Mouse (Mus musculus): Measurements from ENCODE around the gene Foxd1. TPM values are rescaled to one million over a fixed set of nuclear protein-coding genes. Genes with fewer than 3 reads are reported as not detected.

Gene Foxd1
- total RNA-seq (2012; rRNA removed) (not detected in 2 replicates), total RNA-seq (2014; rRNA removed) (not detected in 2 replicates), polyA plus RNA-seq (2012; ENCODE audit: insufficient read length, low read depth) (not detected in 2 replicates)

DNA sequence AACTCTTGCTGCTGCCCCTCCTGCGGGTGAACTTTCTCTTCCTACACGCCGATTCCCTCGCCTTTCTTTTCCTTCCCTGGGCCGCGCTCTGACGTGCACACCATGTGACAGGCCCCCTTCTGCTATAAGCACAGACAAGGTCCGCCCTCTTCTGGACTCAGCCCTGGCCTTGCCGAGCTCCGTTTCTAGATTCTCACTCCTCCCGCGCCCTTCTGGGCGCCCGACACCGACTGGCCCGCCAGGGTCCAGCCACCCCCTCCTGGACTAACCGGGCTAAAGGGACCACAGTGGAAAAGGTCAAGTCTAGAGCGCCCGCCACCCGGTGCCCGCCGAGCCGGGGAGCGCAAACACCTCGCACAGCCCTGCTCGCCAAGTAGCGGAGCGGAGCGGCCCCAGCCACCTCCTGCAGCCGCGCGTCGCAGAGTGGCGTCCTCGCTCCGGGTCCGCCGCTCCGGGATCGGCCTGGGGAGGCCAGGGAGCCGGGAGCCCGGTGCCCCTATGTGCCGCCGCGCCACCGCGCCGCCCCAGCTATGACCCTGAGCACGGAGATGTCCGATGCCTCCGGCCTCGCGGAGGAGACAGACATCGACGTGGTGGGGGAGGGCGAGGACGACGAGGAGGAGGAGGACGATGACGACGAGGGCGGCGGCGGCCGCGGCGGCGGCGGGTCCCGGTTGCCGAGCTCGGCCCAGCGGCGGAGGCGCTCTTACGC lies at the start of gene Foxd1:
TSS of gene Foxd1 (plus strand) at position 153 of the 712 bp plus-strand sequence.
- no peak within 1 kb of the TSS for H3K4me2 ChIP-seq (ENCODE audit: insufficient read depth, low read depth, poor library complexity, severe bottlenecking)
- H3K36me3 ChIP-seq (replicated peaks in 1 of 2; ENCODE audit: control insufficient read depth in 1 of 2, insufficient read depth in 1 of 2, low read length in 1 of 2) = no peaks in the 10 kb centered on the region
- peaks cover 4 to 12% of the 10 kb centered on the region in 2 experiments for H3K4me1 ChIP-seq (ENCODE audit: control insufficient read depth in 1 of 2, insufficient read depth in 2 of 2)
- dilution Hi-C loops (cut with MboI; ENCODE audit: extremely low pct_ligation_motif_present, extremely low pct_unique_long_range_greater_than_20kb, low sequenced_read_pairs) = no loop called here
- DNase-seq (ENCODE audit: extremely low read depth) = no peak
- H3K4me3 ChIP-seq (replicated peaks in 1 of 3; ENCODE audit: low read depth in 2 of 3, low read length in 2 of 3, poor library complexity in 1 of 3) = no peak within 1 kb of the TSS
- H3K9me3 ChIP-seq (replicated peaks; ENCODE audit: low read length) = peaks cover 16% of the 10 kb centered on the region
- H3K79me2 ChIP-seq (replicated peaks; ENCODE audit: control insufficient read depth, extremely low read depth, insufficient read depth, poor library complexity, severe bottlenecking) = no peaks in the 10 kb centered on the region
- no peaks in the 10 kb centered on the region for H3K27me3 ChIP-seq (replicated peaks)
- no peak for TF ChIP-seq SMC3 (IDR thresholded peaks at IDR 0.05; ENCODE audit: low read depth, low read length)
- no peak for TF ChIP-seq CTCF (conservative IDR thresholded peaks at IDR 0.05 in 1 of 2, IDR thresholded peaks at IDR 0.05 in 1 of 2; ENCODE audit: low read depth in 2 of 2, low read length in 2 of 2)
- no peak for TF ChIP-seq MAFK (IDR thresholded peaks at IDR 0.05; ENCODE audit: insufficient replicate concordance, low read length)
- no peak for TF ChIP-seq ZMIZ1 (IDR thresholded peaks at IDR 0.05; ENCODE audit: low read depth, low read length)
- in situ Hi-C loops (cut with MboI; ENCODE audit: low pct_ligation_motif_present, low pct_unique_long_range_greater_than_20kb, low sequenced_read_pairs) = no loop called here
- no peak within 1 kb of the TSS for H3K27ac ChIP-seq (ENCODE audit: insufficient read depth, low read depth)
- H3K9ac ChIP-seq (ENCODE audit: insufficient read depth, low read depth) = no peak within 1 kb of the TSS

DNA sequence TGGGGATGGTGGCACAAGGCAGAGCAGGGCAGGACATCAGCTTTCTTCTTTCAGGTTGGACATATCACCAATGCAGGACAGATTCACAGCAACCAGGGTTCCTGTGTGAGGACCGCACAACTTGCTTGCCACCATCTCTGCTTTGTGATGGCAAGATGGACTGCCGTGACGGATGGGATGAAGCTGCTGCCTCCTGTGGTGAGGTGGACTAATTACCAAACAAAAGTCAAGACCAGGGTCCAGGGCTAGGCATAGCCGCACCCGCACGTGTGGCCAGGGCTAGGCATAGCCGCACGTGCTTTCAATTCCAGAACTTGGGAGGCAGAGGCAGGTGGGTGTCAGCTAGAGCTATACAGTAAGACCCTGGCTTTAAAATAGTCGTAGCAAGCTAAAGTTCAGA lies 48.8 kb upstream of the Foxd1 start:
- no peak overlapping the region for H3K9ac ChIP-seq (ENCODE audit: insufficient read depth, low read depth)
- peak in 1 of 2 experiments; percentile 13; a peak in 1 of 4 replicates for TF ChIP-seq CTCF (conservative IDR thresholded peaks at IDR 0.05 in 1 of 2, IDR thresholded peaks at IDR 0.05 in 1 of 2; ENCODE audit: low read depth in 2 of 2, low read length in 2 of 2)
- TF ChIP-seq PAX5 (IDR thresholded peaks at IDR 0.05; ENCODE audit: low read length) = no peak
- H3K4me3 ChIP-seq (replicated peaks in 1 of 3; ENCODE audit: low read depth in 2 of 3, low read length in 2 of 3, poor library complexity in 1 of 3) = no peak overlapping the region
- in situ Hi-C loops (cut with MboI; ENCODE audit: low pct_ligation_motif_present, low pct_unique_long_range_greater_than_20kb, low sequenced_read_pairs) = no loop called here
- no peak for DNase-seq (ENCODE audit: extremely low read depth)
- H3K36me3 ChIP-seq (replicated peaks in 1 of 2; ENCODE audit: control insufficient read depth in 1 of 2, insufficient read depth in 1 of 2, low read length in 1 of 2) = peaks cover 14 to 31% of the 10 kb centered on the region in 2 experiments
- 0 out of 2 replicates have a peak, but pooled peaks cover 5% of the 10 kb centered on the region for H3K79me2 ChIP-seq (replicated peaks; ENCODE audit: control insufficient read depth, extremely low read depth, insufficient read depth, poor library complexity, severe bottlenecking)
- no peaks in the 10 kb centered on the region for H3K27me3 ChIP-seq (replicated peaks)
- dilution Hi-C loops (cut with MboI; ENCODE audit: extremely low pct_ligation_motif_present, extremely low pct_unique_long_range_greater_than_20kb, low sequenced_read_pairs) = no loop called here
- peaks cover 10 to 45% of the 10 kb centered on the region in 2 experiments for H3K4me1 ChIP-seq (ENCODE audit: control insufficient read depth in 1 of 2, insufficient read depth in 2 of 2)
- no peak overlapping the region for H3K4me2 ChIP-seq (ENCODE audit: insufficient read depth, low read depth, poor library complexity, severe bottlenecking)
- no peaks in the 10 kb centered on the region for H3K9me3 ChIP-seq (replicated peaks; ENCODE audit: low read length)
- H3K27ac ChIP-seq (ENCODE audit: insufficient read depth, low read depth) = no peak overlapping the region

DNA sequence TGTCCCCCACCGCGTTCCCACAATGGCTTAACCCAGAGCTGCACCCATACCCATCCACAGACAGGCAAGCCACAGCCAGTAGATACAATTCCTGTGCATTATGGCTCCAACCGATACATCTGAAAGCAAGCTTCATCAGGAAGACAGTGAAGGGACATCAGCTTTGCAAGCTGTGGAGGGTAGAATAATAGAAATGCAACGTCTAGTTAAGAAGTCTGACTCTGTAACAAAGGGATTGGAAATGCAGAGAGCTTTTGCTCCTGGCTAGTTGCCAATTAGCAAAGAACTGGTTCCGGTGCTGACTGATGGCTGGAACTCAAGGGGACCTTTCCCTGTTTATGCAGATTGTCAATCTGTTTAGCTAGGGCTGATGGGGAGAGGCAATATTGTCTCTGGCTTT lies 47.6 kb upstream of the Foxd1 start:
- Histone ChIP-seq H3K4me2 (ENCODE audit: insufficient read depth, low read depth, poor library complexity, severe bottlenecking) (no peak overlapping the region), H3K36me3 (replicated peaks in 1 of 2; ENCODE audit: control insufficient read depth in 1 of 2, insufficient read depth in 1 of 2, low read length in 1 of 2) (peaks cover 23 to 43% of the 10 kb centered on the region in 2 experiments), H3K4me3 (replicated peaks in 1 of 3; ENCODE audit: low read depth in 2 of 3, low read length in 2 of 3, poor library complexity in 1 of 3) (no peak overlapping the region), H3K9ac (ENCODE audit: insufficient read depth, low read depth) (no peak overlapping the region), H3K79me2 (replicated peaks; ENCODE audit: control insufficient read depth, extremely low read depth, insufficient read depth, poor library complexity, severe bottlenecking) (peaks cover 16% of the 10 kb centered on the region), H3K27me3 (replicated peaks) (no peaks in the 10 kb centered on the region), H3K27ac (ENCODE audit: insufficient read depth, low read depth) (no peak overlapping the region), H3K9me3 (replicated peaks; ENCODE audit: low read length) (no peaks in the 10 kb centered on the region), H3K4me1 (ENCODE audit: control insufficient read depth in 1 of 2, insufficient read depth in 2 of 2) (peaks cover 16 to 46% of the 10 kb centered on the region in 2 experiments)
- no peak for DNase-seq (ENCODE audit: extremely low read depth)
- dilution Hi-C loops (cut with MboI; ENCODE audit: extremely low pct_ligation_motif_present, extremely low pct_unique_long_range_greater_than_20kb, low sequenced_read_pairs) = no loop called here
- in situ Hi-C loops (cut with MboI; ENCODE audit: low pct_ligation_motif_present, low pct_unique_long_range_greater_than_20kb, low sequenced_read_pairs) = no loop called here
- no peak for TF ChIP-seq UBTF (IDR thresholded peaks at IDR 0.05; ENCODE audit: low read depth, low read length)
- TF ChIP-seq JUN (IDR thresholded peaks at IDR 0.05; ENCODE audit: insufficient read depth, low read depth, low read length) = no peak
- no peak for TF ChIP-seq SMC3 (IDR thresholded peaks at IDR 0.05; ENCODE audit: low read depth, low read length)
- no peak; the same call in 1 of the 2 replicates for TF ChIP-seq POLR2AphosphoS2 (IDR thresholded peaks at IDR 0.05; ENCODE audit: low read depth, low read length)
- TF ChIP-seq EP300 (IDR thresholded peaks at IDR 0.05; ENCODE audit: low read length) = no peak
- TF ChIP-seq ETS1 (conservative IDR thresholded peaks at IDR 0.05; ENCODE audit: low read depth, low read length) = no peak
- TF ChIP-seq GABPA (IDR thresholded peaks at IDR 0.05; ENCODE audit: insufficient replicate concordance, low read depth, low read length) = no peak
- no peak for TF ChIP-seq POLR2A (IDR thresholded peaks at IDR 0.05; ENCODE audit: low read depth, low read length)
- TF ChIP-seq NRF1 (IDR thresholded peaks at IDR 0.05; ENCODE audit: low read depth, low read length) = no peak
- no peak for TF ChIP-seq CHD2 (IDR thresholded peaks at IDR 0.05; ENCODE audit: low read length)
- no peak for TF ChIP-seq RAD21 (IDR thresholded peaks at IDR 0.05; ENCODE audit: low read depth, low read length)
- TF ChIP-seq KAT2A (IDR thresholded peaks at IDR 0.05; ENCODE audit: insufficient replicate concordance, low read length) = no peak
- no peak for TF ChIP-seq CTCF (conservative IDR thresholded peaks at IDR 0.05 in 1 of 2, IDR thresholded peaks at IDR 0.05 in 1 of 2; ENCODE audit: low read depth in 2 of 2, low read length in 2 of 2)
- no peak for TF ChIP-seq ZC3H11A (IDR thresholded peaks at IDR 0.05; ENCODE audit: low read depth, low read length)
- no peak for TF ChIP-seq MYC (IDR thresholded peaks at IDR 0.05; ENCODE audit: low read depth, low read length)
- TF ChIP-seq JUND (conservative IDR thresholded peaks at IDR 0.05; ENCODE audit: low read depth, low read length) = no peak
- TF ChIP-seq PAX5 (IDR thresholded peaks at IDR 0.05; ENCODE audit: low read length) = no peak
